Mouse (Mus musculus) embryonic stem cell, embryonic (primary cell): Measurements from ENCODE around the gene Dcakd.

ENCODE experiments used
- CTCF ChIA-PET, 4 experiments: fragments of 300-600 bp in 2 of 4; fragments of 350-600 bp in 2 of 4; sonication (Branson Sonifier 250); formaldehyde crosslinking; loops; one replicate each; lab custom pipeline; 2022; ENCODE audit warnings: inconsistent platforms in 2 of 4; lab: Charles Lee
- POLR2A ChIA-PET, 4 experiments: fragments of 300-600 bp in 2 of 4; fragments of 350-600 bp in 2 of 4; sonication (Branson Sonifier 250); formaldehyde crosslinking; loops; one replicate each; lab custom pipeline; 2022; ENCODE audit warnings: antibody characterized with exemption in 4 of 4, inconsistent platforms in 1 of 4; lab: Charles Lee

Gene Dcakd

DNA sequence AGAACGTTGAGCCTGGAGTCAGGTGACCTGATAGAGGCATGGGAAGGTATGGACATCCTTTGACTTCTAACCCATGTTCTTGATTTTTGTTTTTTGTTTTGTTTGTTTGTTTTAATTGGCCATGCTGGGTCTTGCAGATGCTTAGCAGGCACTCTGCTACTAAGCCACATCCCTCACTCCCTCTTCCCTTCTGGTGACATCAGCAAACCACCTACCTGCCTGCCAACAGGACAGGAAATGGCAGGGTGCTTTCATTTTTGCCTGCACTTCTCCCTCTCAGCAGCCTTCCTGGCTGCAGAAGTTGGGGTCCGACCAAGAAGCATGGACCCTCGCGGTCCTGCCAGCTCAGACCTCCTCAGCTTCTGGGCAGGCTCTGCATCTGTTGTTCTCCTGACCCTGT is 67.1 kb downstream of the Dcakd start:
- CTCF ChIA-PET: no interaction called here
- POLR2A ChIA-PET: interaction anchor here in 1 of 4 experiments (1.1 kb wide), 1 partner anchor 49 kb away, joined by 3 read pairs; no protein-coding TSS in a partner anchor

DNA sequence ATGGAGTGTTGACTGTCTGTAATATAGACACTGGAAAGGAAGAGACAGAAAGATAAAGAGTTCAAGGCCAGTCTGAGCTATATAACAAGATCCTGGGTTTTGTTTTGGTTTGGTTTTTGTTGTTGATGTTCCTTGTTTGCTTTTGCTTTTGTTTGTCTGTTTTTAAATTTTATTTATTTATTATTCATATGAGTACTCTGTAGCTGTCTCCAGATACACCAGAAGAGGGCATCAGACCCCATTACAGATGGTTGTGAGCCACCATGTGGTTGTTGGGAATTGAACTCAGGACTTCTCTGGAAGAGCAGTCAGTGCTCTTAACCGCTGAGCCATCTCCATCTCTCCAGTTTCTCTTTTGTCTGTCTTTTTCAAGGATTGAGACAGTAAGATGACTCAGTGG is 69.3 kb downstream of the Dcakd start:
- CTCF ChIA-PET: interaction anchor here in 1 of 4 experiments (0.6 to 0.7 kb wide), 2 partner anchors 58 to 62 kb away, joined by 3 read pairs; partner anchors contain the start of gene Gfap
- POLR2A ChIA-PET: interaction anchor here in 2 of 4 experiments (0.6 to 1.3 kb wide), 2 partner anchors 24 to 34 kb away, joined by 3 to 4 read pairs; partner anchors contain the start of gene Kif18b (in 1 of the 2)

DNA sequence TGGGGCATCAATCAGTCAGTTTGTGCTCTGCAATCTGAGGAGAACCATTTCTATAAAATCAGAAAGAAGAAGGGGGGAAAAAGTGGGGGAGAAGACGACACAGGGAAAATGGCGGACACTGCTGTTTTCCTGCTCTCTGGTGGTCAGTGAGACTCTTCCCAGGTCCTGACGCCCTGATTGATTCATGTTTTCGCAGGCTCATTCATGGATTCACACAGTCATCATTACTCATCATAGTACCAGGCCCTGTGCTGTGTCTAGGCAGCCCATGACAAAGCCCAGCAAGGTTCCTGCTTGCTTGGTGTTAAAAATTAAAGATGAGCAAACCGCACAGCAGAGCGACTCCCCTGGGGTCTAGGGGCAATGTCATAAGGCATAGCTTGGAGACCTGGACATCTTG is 69.7 kb downstream of the Dcakd start:
- ChIA-PET CTCF (interaction anchor here in 1 of 4 experiments (0.6 to 0.7 kb wide), 2 partner anchors 57 to 62 kb away, joined by 3 read pairs; partner anchors contain the start of gene Gfap), POLR2A (interaction anchor here in 1 of 4 experiments (0.6 kb wide), 1 partner anchor 25 kb away, joined by 3 read pairs; no protein-coding TSS in a partner anchor)

DNA sequence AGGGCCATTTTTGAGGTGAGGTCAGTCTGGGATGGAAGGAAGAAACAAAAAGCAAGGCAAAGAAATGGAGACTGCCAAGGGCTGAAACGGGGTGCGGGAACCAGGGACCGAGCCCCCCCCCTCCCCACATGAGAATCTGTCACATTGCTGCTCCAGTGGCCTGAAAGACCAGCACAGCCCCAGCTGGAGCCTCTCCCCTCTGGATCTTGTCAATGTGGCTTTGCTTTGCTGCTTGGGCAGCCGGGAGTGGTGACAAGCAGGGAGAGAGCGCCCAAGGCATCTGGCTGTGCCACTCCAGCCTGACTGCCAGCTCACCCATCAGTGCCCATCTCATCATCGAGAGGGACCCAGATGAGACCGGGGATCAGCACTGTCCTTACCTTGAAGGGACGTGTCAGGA is 70.4 kb downstream of the Dcakd start:
- ChIA-PET CTCF (interaction anchor here in 2 of 4 experiments (0.8 to 1.1 kb wide), 2 partner anchors 11 to 32 kb away, joined by 3 read pairs; partner anchors contain the start of gene Kif18b (in 1 of the 2)), POLR2A (interaction anchor here in 3 of 4 experiments (0.5 to 3.0 kb wide), 6 partner anchors 9 to 158 kb away, joined by 3 to 10 read pairs (median 6); partner anchors contain the start of genes C1ql1 (in 1 of the 3), Hexim1 (in 1 of the 3) and Kif18b (in 1 of the 3))

DNA sequence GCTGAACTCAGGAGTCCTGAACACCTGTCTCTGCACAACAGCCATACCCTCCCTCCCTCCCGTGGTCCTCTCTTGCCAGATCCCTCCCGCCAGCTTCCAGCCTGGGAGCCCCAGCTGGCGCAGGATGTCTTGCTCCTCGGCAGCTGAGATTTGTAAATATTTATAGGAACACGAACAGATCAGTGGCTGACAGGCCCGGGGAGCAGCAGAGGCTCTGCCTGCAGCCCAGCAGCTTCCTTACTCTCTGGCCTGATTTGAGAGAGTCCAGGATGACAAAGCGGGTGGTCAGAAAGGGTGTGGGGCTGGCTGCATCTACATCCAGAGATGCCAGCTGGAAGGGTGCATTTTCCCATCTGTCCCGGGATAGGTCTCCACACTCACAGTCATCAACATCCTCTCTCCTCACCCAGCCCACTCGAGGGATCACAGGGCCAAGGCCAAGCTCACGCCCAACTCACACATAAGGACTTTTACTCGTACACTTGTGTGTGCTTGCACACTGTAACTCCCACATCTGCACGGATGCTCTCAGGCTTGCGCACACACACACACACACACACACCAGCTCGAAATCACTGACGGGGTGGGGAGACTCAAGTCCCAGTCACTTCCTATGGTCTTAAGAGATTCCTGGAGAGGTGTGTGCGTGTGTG is 71.0 kb downstream of the Dcakd start:
- ChIA-PET CTCF (interaction anchor here in 2 of 4 experiments (0.8 to 1.4 kb wide), 4 partner anchors 10 to 218 kb away, joined by 3 read pairs; partner anchors contain the start of gene Kif18b (in 1 of the 2)), POLR2A (interaction anchor here in 3 of 4 experiments (0.5 to 3.0 kb wide), 12 partner anchors 8 to 159 kb away, joined by 3 to 10 read pairs (median 4); partner anchors contain the start of genes C1ql1 (in 2 of the 3), Dcakd (in 1 of the 3), Hexim1 (in 1 of the 3) and Kif18b (in 1 of the 3))

DNA sequence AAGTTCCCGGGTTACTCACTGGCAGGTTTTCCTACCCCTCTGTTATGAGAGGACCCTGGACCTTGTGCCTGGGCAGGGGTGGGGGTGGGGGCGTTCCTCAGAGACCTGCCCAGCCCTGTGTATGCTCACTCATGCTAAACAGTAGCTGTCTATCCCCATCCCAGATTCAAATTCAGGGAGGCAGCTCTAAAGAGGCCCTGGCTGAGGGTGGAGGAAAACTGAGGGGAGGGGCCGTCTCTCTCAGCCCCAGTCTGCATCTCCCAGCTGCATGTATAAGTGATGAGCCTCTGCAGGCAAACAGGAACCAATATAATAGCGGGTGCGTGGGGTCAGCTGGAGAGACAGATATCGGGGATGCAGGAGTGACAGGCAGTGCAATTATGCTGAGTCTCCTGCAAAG is 75.2 kb downstream of the Dcakd start:
- CTCF ChIA-PET: interaction anchor here in 2 of 4 experiments (0.7 to 1.0 kb wide), 2 partner anchors 150 to 686 kb away, joined by 3 read pairs; partner anchors contain the start of gene Lyzl6 (in 1 of the 2)
- POLR2A ChIA-PET: no interaction called here

DNA sequence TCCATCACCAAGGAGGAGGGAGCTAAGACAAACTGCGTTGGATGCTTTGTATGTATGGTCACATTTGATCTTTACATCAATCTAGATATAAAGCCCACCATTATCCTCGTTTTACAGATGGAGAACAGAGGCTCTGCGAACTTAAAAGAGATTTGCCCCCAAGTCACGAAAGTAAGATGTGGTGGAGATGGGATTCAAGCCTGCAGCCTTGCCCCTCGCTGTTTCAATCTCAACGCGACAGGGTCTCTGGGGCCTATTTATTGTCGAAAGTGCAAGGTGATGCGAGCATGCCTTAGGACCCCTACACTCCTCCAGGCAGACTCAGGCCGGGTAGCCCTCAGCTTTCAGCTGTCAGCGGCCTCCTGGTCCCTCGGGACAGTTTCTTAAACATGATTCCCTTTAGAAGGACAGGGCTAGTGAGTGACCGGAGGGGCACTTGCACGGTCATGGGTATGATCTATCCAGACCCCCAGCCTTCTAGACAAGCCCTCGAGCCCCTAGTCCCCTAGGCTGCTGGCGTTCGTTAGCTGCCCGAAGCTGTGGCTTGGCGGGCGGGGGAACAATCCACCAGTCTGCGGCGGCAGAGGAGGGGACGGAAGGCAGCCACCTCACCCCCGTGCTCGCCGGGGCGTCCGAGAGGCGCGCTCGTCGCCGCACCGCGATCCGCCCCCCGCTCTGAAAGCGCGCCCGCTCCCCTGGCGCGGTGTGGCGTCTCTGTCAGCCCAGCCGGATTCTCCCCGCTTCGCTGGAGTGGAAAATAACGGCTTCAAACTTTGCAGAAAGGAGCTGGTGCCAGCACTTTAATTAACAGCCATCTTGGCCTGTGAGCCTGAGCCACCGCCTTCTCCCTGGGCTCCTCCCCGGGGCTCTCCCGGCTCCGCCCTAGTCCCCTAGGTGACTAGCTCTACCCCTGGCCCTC is 79.8 kb downstream of the Dcakd start:
- CTCF ChIA-PET: interaction anchor here in 1 of 4 experiments (0.8 to 2.9 kb wide), 2 partner anchors 23 to 154 kb away, joined by 3 to 11 read pairs; partner anchors contain the start of genes Acbd4, Kif18b and Plcd3
- POLR2A ChIA-PET: interaction anchor here in 3 of 4 experiments (0.5 to 3.0 kb wide), 8 partner anchors 9 to 155 kb away, joined by 3 to 30 read pairs (median 3); partner anchors contain the start of genes Kif18b (in 2 of the 3) and Gjc1 (in 1 of the 3)

DNA sequence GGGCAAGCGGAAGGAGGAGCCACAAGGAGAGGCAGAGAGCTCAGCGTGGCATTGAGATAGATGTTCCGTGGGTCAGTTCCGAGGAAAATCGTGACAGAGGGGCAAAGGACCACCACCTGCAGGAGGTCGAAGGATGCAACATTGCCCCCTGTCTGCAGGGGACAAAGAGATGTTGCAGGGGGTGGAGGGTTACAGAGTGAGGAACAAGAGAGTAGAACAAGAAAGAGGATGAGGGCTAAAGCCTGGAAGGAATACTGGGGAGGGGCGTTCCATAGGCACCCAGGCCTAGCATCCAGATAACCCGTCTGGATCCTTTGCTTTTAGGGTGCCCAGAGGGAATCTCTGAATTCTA is 81.2 kb downstream of the Dcakd start:
- ChIA-PET POLR2A (interaction anchor here in 3 of 4 experiments (0.6 to 4.9 kb wide), 32 partner anchors 8 to 1394 kb away, joined by 3 to 53 read pairs (median 4); partner anchors contain the start of genes Kif18b (in 3 of the 3), Hexim1 (in 2 of the 3), Acbd4 (in 1 of the 3) and Ccdc103 (in 1 of the 3)), CTCF (interaction anchor here in 2 of 4 experiments (0.6 to 2.9 kb wide), 15 partner anchors 10 to 286 kb away, joined by 3 to 11 read pairs (median 3); partner anchors contain the start of genes Acbd4 (in 1 of the 2), Kif18b (in 1 of the 2) and Plcd3 (in 1 of the 2))

DNA sequence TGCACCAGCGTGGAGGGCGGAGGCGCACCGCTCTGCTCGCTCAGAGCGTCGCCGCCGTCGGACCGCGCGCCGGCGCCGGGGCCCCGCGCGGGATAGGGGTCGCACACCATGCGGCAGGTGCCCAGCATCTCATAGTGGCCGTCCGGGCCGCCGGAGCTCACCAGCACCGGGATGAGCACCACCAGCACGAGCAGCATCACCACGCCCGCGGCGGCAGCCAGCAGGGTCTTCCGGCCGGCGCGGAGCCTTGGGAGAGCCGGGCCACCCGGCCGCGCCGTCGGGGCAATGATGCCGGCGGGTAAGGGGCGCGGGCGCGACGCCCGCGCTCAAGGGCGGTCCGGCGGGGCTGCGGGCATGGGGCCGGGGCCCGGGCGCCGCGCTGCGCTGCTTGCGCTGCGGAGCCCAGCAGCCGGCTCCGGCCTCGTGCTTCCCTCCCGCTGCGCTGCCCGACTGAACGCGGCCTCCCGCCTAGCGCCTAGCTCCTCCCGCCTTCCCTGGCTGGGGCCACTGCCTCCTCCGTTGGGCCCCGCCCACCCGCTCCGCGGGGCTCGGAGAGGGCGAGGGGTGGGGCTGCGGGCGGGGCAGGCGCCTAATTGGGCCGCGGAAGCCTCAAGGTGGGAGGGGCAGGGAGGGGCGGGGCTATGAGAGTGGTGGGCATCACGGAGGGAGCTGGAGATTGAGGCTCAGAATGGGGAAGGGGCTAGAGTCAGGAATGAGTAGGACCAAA is 81.7 kb downstream of the Dcakd start, which contains the start of gene C1ql1:
TSS of gene C1ql1 (minus strand) at position 424 of the 727 bp plus-strand sequence.
- CTCF ChIA-PET: interaction anchor here in 2 of 4 experiments (0.5 to 2.9 kb wide), 18 partner anchors 10 to 287 kb away, joined by 3 to 11 read pairs (median 3); partner anchors contain the start of genes Acbd4 (in 2 of the 2), Plcd3 (in 2 of the 2) and Kif18b (in 1 of the 2)
- POLR2A ChIA-PET: interaction anchor here in 3 of 4 experiments (0.5 to 4.9 kb wide), 38 partner anchors 8 to 1394 kb away, joined by 3 to 53 read pairs (median 4); partner anchors contain the start of genes Kif18b (in 3 of the 3), Hexim1 (in 2 of the 3), Acbd4 (in 1 of the 3) and Ccdc103 (in 1 of the 3)

DNA sequence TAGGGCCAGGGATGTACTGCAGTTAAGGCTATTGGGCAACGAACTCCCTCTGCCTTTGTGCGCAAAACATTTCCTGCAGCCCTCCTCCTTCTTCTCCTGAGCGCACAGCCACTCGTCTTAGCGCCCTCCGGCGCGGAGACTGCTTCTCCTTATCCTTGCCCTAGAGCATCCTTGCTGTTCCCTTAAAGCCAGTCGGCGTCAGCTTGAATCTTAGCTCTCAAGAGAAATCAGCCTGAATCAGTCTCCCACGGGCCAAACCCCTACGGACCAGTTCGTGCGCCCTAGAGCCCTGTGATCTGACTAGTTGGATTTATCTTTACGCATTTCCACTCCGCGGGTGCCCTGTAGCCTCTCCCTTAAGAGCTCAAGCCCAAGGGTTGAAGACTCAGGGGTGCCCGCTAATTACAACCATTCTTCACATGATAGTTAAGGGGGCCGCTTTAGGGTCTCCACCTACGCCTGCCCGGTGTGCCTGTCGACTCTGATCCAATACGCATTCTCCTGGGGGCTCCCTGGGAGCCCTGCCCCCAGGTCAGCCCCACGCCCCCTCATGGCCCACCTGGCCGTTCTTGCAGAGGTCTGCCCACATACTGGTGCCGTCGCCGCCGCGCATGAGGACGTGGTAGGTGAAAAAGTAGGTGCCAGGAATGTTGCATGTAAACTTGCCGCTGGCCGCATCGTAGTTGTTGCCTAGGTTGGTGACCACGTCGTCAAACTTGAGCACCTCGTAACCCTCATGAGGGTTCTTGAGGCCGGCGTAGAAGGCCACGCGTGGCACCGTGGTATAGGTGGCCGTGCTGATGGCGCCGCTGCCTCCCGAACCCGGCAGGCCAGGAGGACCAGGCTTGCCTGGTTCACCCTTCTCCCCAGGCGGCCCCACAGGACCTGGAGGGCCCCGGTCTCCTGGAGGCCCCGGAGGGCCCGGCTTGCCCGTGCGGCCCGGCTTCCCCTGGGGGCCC is 82.5 kb downstream of the Dcakd start:
- ChIA-PET CTCF (interaction anchor here (0.5 to 1.7 kb wide), 23 partner anchors 9 to 288 kb away, joined by 3 to 10 read pairs (median 3); partner anchors contain the start of gene Kif18b (in 2 of the 4)), POLR2A (interaction anchor here (0.5 to 4.9 kb wide), 45 partner anchors 8 to 1393 kb away, joined by 3 to 53 read pairs (median 4); partner anchors contain the start of genes Hexim1 (in 3 of the 4), Kif18b (in 3 of the 4), Acbd4 (in 1 of the 4) and Ccdc103 (in 1 of the 4))
